Mouse (Mus musculus) Patski (cell line): Measurements from ENCODE around the gene Itpkc. TPM values are rescaled to one million over a fixed set of nuclear protein-coding genes. Genes with fewer than 3 reads are reported as not detected.

Experiments
- ATAC-seq: fragments of 100-300 bp; one replicate; pipeline ENCODE4 v1.8.0; 2021
- CTCF ChIA-PET: fragments of 350-600 bp; sonication (Branson Sonifier 250); formaldehyde crosslinking; loops from one replicate; lab custom pipeline; 2022; ENCODE audit warnings: inconsistent platforms; lab: Charles Lee
- POLR2A ChIA-PET: fragments of 350-600 bp; sonication (Branson Sonifier 250); formaldehyde crosslinking; loops from one replicate; lab custom pipeline; 2022; ENCODE audit warnings: antibody characterized with exemption, inconsistent platforms; lab: Charles Lee
- DNase-seq: peaks from one replicate; pipeline ENCODE4 v3.0.0-alpha.2; 2011; ENCODE audit warnings: low read depth, low spot score
- H3K27me3 ChIP-seq: fragments of 371-371 bp; one replicate; pipeline ENCODE4 v1.5.1; 2021
- CTCF ChIP-seq: fragments of 100-300 bp; IDR thresholded peaks from one replicate; pipeline ENCODE4 v1.5.1; 2021
- in situ Hi-C: fragments of 300-500 bp; cut with MboI; formaldehyde crosslinking; loops from 3 replicates; pipeline ENCODE4 v1.11.1; 2018; ENCODE audit warnings: low pct_unique_long_range_greater_than_20kb, mixed read lengths
- polyA plus RNA-seq: library from polyadenylated mRNA; unstranded; gene quantifications from one replicate; pipeline ENCODE4 v1.2.3, GENCODE M21; 2021

Itpkc gene
- polyA plus RNA-seq, 1 experiment from 2014 or later: 6.5 TPM

DNA sequence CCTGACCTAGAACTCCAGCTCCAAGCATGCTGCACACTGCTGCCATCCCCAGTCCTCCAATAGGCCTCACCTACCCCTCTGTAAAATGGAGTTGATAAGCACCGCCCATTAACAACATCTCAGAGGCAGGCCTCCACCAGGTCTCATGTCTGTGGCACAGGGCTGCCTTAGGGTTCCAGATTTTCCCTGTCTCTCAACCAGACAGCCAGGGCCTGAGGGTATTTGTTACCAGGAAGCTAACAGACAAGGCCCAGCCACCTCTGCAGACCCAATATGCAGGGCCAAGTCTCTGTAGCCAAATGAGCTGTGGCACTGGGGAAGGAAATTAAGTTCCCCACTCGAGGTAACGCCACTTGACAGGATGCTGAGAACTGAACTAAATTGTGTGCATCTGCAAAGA, 67.5 kb downstream of the Itpkc start:
- ATAC-seq: no peak
- ChIA-PET CTCF (interaction anchor here (1.0 to 2.4 kb wide), 7 partner anchors 13 to 111 kb away, joined by 3 to 11 read pairs (median 3); partner anchors contain the start of genes Coq8b and Rab4b), POLR2A (interaction anchor here (1.2 kb wide), 1 partner anchor 22 kb away, joined by 4 read pairs; no protein-coding TSS in a partner anchor)
- H3K27me3 ChIP-seq: no peaks in the 10 kb centered on the region
- no peak for TF ChIP-seq CTCF
- DNase-seq: no peak
- in situ Hi-C loops: no loop called here

DNA sequence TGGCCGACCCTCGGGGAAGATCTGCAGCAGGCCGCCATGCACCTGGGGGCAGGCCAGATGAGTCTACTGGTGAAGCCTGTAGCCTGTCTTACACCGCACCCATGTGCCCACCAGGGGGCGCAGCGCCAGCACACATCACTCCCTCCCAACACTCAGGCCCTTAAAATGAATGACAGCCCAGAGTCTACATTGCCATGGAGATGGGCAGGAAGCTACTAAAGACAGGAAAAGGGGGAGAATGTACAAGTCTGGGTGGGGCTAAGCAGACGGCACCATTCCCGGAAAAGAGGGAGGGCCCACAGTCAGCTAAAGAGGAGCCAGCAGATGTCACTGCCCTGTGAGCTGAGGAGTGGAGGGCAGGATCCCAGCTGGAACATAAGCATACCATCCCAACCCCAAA, 68.6 kb downstream of the Itpkc start:
- DNase-seq (no peak), ATAC-seq (peak; percentile 67)
- ChIA-PET CTCF (interaction anchor here (0.7 to 2.4 kb wide), 11 partner anchors 9 to 123 kb away, joined by 3 to 11 read pairs (median 3); partner anchors contain the start of genes Coq8b and Rab4b), POLR2A (interaction anchor here (0.7 to 0.8 kb wide), 2 partner anchors 20 to 29 kb away, joined by 3 read pairs; no protein-coding TSS in a partner anchor)
- no peak for TF ChIP-seq CTCF
- in situ Hi-C loops: no loop called here
- no peaks in the 10 kb centered on the region for H3K27me3 ChIP-seq

DNA sequence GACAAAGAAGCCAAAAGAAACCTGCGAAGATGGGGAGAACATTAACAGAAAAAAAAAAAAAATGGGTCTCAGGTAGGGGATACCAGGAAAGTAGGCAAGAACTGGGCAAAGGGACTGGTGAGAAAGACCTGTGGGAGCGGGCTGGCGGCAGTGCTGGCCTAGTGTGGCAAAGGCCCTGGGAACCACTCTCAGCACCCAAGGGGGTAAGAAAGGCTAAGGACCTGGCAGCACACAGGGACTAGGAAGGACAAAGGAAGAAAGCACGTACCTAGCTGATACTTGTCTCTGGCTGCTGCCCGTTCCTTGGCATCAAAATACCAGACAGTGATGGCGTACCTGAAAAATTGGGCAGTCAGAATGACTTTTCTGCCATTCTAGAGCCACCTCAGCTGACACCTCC, 69.2 kb downstream of the Itpkc start:
- no peak for DNase-seq
- CTCF ChIA-PET: interaction anchor here (1.3 kb wide), 3 partner anchors 10 to 26 kb away, joined by 3 to 4 read pairs (median 3); no protein-coding TSS in a partner anchor
- POLR2A ChIA-PET: interaction anchor here (0.8 kb wide), 1 partner anchor 9 kb away, joined by 5 read pairs; no protein-coding TSS in a partner anchor
- H3K27me3 ChIP-seq: no peaks in the 10 kb centered on the region
- in situ Hi-C loops: no loop called here
- ATAC-seq: no peak
- no peak for TF ChIP-seq CTCF

DNA sequence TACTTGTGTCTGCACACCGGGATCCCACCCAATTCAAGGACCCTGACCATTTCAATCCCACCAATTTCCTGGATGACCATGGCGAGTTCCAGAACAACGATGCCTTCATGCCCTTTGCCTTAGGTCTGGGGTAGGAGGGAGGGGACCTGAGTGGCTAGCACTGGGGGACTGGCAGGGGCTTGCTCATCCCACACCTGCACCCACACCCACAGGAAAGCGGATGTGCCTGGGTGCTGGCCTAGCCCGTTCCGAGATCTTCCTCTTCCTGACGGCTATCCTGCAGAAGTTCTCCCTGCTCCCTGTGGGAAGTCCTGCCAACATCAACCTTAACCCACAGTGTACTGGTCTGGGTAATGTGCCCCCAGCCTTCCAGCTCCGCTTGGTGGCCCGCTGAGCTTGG, 70.3 kb downstream of the Itpkc start:
- TF ChIP-seq CTCF: no peak
- no peak for DNase-seq
- no peaks in the 10 kb centered on the region for H3K27me3 ChIP-seq
- CTCF ChIA-PET: no interaction called here
- in situ Hi-C loops: no loop called here
- ATAC-seq: no peak
- POLR2A ChIA-PET: no interaction called here

Other genes starting within 250 kb of the Itpkc start
- gene Cyp2a12, start 199.6 kb downstream of the Itpkc start, polyA plus RNA-seq: not detected
- not detected for gene Cyp2f2, start 108.8 kb downstream of the Itpkc start, polyA plus RNA-seq
- gene Cyp2t4, start 74.9 kb downstream of the Itpkc start, polyA plus RNA-seq: 0.33 TPM
- gene Egln2, start 61.9 kb downstream of the Itpkc start, polyA plus RNA-seq: 51.6 TPM
- gene Rab4b, start 49.8 kb downstream of the Itpkc start, polyA plus RNA-seq: 56.9 TPM
- not detected for gene Gm21983, start 47.6 kb downstream of the Itpkc start, polyA plus RNA-seq
- gene Mia, start 47.5 kb downstream of the Itpkc start, polyA plus RNA-seq: not detected
- gene BC024978, start 32.9 kb downstream of the Itpkc start, polyA plus RNA-seq: 13.2 TPM
- 89.3 TPM for gene Snrpa, start 32.4 kb downstream of the Itpkc start, polyA plus RNA-seq
- 39.6 TPM for gene Coq8b, start 4.4 kb upstream of the Itpkc start, polyA plus RNA-seq
- 9.6 TPM for gene Numbl, start 29.8 kb upstream of the Itpkc start, polyA plus RNA-seq
- 10.3 TPM for gene Ltbp4, start 109.0 kb upstream of the Itpkc start, polyA plus RNA-seq
- gene Shkbp1, start 127.4 kb upstream of the Itpkc start, polyA plus RNA-seq: 24.7 TPM
- 0.64 TPM for gene Gm20479, start 128.8 kb upstream of the Itpkc start, polyA plus RNA-seq
- gene Sptbn4, start 219.0 kb upstream of the Itpkc start, polyA plus RNA-seq: 0.13 TPM
- 20.3 TPM for gene Blvrb, start 219.3 kb upstream of the Itpkc start, polyA plus RNA-seq
- gene Sertad3, start 245.1 kb upstream of the Itpkc start, polyA plus RNA-seq: 9.1 TPM